Mouse (Mus musculus): ENCODE measurements around the gene Ephb4. TPM values are rescaled to one million over a fixed set of nuclear protein-coding genes. Genes with fewer than 3 reads are reported as not detected.

Gene Ephb4
- total RNA-seq, 2 experiments from 2014 or later: 102 to 108 TPM

DNA sequence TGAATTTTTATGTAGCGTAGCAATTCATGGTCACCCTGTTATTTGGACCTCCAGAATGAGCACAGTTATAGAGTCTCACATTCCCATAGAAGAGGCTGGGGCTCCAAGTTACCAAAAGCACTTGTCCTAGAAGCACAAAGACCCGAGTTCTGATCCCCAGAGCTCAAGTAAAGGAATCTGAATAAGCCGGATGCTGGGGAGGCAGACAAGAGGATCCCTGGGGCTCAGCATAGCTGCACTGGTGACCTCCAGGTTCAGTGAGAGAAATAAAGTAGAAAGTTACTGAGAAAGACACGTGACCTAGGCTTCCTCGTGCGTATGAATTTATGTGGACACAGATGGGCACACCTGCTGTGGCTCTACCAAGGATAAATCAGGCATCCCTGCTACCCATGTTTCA lies 14.8 kb upstream of the Ephb4 start:
- DNase-seq: no peak

DNA sequence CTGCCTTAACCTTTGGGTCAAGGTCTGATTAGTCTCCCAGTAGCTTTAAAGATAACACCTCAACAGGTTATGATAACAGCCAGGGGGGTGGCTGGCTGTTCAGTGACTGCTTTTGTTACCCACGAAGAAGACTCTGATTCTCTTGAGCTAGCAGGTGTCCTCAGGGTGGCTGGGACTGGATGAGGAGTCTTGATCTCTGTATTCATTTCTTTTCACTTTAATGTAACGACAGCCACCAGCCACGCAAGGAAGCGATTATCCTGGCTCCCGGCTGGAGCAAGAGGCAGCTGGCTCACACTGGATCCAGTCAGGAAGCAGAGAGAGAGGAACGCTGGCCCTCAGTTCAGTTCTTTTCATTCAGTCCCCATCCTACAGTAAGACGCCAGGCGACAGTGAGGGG lies 12.7 kb upstream of the Ephb4 start:
- no peak for DNase-seq

DNA sequence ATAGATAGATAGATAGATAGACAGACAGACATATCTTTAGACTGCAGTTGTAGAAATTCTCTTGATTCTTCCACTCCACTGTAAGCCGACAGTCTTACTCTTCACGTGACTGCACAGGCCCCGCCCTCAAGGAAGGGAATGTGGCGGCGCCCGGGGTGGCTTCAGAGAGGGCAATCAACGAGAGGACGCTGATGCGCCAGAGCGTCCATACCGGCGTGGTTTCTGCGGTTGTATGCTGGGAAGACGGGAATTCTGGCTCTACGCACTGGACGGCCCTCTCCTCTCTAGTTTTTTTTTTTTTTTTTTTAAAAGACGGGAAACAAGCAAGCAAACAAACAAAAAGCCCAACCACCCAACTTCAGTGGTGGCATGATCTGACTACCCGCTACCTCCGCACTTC lies 11.7 kb upstream of the Ephb4 start:
- peak; percentile 93 for DNase-seq

DNA sequence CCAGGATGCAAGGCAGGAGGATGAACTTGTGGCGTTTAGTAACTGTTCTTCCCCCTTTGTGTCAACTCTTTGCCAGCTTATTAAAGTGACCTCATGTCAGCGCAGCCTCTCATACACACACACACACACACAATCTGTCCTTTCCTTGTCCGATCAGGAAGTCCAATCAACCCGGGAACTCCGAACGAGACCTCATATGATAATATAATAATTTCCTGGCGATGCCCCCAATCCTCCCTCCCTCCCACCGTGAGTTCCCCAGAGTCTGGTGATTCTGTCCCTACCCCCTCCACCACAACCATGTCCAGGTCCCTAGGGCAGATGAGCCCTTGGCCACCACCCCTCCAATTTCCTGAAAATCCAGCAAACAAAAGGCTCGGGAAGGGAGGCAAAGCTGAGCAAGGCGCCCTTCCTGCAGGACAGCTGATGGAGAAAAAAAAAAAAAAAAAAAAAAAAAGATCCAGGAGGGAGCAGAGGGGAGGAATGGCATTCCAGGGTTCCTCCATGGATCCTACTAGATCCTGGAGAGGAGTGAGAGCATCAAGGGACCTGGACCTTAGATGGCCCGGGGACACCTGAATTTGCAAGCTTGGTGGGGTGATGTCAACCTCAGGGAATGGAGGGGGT lies 11.1 kb upstream of the Ephb4 start:
- DNase-seq: peak; percentile 72

DNA sequence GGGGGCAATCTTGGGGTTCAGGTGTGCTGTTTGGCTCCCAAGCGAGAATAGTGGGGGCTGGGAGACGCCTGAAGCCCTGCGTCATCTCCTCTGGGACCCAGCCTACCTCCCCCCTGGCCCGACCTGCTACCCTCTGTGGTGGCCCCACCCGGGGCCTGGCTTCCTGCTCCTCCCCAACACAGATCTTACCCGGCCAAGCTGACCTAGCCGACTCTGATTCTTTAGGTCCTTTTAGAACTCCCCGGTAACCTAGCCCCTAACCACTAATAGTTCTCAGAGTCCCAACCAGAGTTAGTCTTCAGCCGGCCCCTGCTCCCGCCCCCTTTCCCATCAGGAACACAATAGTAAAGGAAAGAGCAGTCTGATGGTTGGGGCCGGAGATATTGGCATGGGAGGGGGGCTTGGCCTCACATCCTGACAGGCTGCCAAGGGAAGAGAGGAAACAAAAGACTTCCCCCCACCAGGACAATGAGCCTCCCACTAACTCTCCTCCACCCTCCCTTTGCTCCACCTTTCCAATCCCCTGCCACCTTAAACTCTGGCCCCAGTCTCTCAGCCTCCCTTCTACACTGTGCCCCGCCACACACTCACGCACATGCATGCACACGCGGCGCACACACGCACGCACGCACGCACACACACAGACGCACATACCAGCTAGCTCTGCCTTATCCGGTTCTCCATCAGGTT lies 10.5 kb upstream of the Ephb4 start:
- DNase-seq: peak; percentile 79

DNA sequence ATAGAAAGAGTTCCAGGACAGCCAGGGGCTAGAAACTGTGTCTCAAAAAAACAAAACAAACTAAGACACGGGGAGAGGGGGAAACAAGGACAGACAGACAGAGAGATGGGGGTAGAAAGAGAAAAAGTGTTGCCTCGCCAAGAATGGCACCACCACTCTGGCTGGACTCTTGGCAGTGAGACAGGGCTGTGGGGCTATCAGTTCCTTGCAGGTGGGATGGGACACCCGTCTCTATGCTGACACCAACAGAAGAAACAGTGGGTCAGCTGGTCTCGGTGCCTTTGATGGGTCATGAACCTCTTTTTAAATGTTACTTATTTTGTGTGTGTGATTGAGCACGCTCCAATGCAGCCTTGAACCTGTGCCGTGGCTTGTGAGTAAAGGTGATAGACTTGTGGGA lies 9.7 kb upstream of the Ephb4 start:
- DNase-seq: no peak

- no peak for DNase-seq
Measured at GRCm38 (mm10) chr5:137342407-137343012, 7.4 kb upstream of the Ephb4 start.

DNA sequence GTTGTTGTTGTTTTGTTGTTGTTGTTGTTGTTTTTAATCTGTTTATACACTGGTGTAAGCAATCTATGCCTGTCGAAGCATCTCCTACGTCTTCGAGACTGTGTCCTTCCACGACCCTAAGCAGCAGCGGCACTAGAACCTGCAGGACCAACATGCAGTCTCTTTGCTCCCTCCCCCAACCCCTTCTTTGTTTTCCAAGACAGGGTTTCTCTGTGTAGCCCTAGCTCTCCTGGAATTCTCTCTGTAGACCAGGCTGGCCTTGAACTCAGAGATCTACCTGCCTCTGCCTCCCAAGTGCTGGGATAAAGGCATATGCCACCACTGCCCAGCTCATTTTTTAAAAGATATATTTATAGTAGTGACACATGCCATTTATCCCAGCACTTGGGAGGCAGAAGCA lies 6.5 kb upstream of the Ephb4 start:
- no peak for DNase-seq

GRCm38 (mm10) chr5:137343869-137344268 lies 6.0 kb upstream of the Ephb4 start:
- DNase-seq: no peak

- peak; percentile 32 for DNase-seq
Measured at GRCm38 (mm10) chr5:137345821-137346220, 4.1 kb upstream of the Ephb4 start.

GRCm38 (mm10) chr5:137346388-137346787 lies 3.5 kb upstream of the Ephb4 start:
- DNase-seq: no peak

- no peak for DNase-seq
Measured at GRCm38 (mm10) chr5:137346983-137347382, 2.9 kb upstream of the Ephb4 start.

DNA sequence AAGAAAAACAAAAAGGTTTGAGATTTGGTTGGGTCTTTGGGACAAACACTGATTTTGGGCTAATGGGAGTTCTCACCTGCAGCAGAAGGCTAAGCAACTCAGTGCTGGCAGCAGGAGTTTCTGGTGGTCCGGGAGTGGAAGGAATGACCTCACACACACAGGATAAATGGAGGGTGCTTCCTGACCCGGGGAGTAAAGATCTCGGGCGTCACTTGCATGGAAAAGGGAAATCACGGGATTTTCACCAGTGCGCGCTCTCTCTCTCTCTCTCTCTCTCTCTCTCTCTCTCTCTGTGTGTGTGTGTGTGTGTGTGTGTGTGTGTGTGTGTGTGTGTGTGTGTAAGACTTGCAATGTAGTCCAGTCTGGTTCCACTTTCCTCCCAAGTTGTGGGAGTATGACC lies 2.1 kb upstream of the Ephb4 start:
- DNase-seq: peak; percentile 37

GRCm38 (mm10) chr5:137348482-137349383 lies 1.2 kb upstream of the Ephb4 start:
- DNase-seq: peak; percentile 86

DNA sequence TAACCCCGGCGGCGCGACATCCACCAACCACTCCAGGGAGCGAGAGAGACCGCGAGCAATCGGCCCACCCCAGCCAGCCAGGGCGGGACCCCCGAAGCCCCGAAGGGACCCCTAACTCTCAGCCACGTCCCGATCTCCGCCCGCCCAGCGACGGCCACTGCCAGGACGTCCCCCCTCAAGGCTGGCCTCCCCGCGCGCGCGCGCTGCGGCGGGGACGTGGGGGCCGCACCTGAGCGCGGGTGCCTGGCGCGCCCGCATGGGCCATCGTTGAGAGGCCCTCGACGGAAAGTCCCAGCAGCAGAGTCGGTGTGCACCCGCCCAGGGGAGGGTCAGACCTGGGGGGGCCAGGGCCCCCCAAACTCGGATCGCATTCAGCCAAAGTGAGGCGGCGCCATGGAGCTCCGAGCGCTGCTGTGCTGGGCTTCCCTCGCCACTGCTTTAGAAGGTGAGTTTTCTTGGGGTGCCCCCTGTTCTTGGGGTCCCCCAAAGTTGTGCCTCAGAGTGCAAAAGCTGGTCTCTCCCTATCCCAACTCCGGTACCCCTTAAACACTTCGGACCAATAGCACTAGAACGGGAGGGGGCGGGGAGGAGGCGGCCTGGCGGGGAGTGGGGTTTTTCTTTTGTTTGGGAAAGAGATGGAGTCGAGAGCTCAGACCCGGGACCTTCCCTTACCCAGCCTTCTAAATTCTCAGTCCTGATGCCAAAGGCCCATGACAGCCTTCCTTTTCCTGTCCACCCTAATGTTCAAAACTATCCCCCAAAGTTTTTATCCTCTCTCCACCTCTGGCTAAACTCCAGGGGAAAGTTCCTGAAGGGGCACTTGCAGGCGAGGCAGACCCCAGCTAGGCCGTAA lies 522 bp downstream of the Ephb4 start:
- DNase-seq: no peak

- DNase-seq: no peak
Measured at GRCm38 (mm10) chr5:137351058-137351380, 1.1 kb downstream of the Ephb4 start.

DNA sequence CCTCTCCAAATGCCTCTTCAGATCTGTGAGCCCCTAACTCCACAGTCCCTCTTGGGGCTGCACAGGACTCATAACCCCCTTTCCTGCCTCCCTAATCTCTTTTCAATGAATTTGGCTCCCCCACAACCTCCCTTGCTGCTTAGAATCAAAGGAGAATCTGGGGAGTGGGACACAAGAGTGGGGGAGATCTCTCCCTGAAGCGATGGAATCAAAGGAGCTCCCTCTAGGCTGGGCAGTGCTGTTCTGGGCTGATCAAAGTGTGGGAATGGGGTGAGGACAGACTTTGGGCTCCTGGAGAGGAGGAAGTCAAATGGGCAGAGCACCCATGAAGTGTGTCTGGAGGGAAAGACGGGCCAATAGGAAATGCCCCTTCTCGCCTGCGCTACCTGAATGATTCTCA lies 1.5 kb downstream of the Ephb4 start:
- DNase-seq: no peak

DNA sequence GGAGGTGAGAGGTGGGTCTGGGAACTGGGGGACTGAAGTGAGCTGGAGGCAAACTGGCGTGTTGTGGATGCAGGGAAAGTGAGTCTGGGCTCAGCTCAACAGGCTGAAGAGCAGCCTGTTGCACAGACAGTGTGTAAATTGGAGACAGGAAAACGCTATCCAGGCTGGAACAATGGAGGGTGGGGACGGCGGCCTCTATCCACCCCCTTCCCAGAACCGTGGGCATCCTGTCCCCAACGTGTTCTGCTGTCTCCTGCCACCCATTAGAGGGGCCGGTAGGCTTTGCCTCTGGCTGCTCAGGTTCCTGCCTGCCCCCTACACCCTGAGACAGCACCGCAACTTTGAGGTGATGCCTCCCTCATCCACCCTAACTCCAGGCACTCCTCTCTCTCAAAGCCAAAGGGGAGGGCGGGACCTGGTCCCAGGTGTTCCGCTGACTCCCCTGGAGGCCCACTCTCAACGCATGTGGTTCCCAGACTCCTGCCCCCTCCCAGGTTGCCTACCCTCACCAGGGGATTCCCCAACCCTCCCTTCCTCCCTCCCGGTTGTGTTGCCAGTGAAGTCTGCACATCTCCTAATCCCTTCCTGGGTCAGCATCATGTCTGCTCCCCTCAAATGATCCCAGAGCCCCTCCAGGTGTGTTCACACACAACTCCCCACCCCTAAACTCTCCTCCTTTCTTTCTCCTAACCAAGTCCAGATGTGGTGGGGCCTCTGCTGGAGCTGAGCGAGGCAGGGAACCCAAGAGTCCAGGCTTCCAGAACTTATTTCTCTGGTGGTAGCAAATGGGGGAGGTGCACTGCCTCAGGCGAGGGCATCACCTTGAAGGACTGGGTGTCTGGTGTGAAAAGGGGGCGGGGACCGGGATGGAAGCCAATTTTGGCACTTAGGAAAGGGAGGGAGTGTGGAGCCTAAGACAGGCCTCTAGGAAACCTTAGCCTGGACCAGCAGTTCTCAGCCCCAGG lies 2.4 kb downstream of the Ephb4 start:
- peak; percentile 80 for DNase-seq

DNA sequence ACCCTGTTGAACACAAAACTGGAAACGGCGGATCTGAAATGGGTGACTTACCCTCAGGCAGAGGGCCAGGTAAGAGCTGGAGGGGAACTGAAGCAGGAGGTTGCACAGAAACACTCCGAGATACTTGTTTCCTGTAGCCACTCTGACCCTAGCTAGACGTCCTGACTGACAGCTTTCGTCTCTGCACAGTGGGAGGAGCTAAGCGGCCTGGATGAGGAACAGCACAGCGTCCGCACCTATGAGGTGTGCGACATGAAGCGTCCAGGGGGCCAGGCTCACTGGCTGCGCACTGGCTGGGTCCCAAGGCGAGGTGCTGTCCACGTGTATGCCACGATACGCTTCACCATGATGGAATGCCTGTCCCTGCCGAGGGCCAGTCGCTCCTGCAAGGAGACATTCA lies 4.2 kb downstream of the Ephb4 start:
- no peak for DNase-seq

GRCm38 (mm10) chr5:137358382-137358781 lies 8.5 kb downstream of the Ephb4 start:
- no peak for DNase-seq

- no peak for DNase-seq
Measured at GRCm38 (mm10) chr5:137369665-137370064, 19.8 kb downstream of the Ephb4 start.
